10 mouse cellular contexts compared by ENCODE assay signal in genomic region chr3:52643796-52644177, GRCm38 (mm10).
DNase-seq lines count a peak whose midpoint lies in the region; ATAC-seq and TF ChIP-seq lines count a peak whose summit lies in the region.
"Had no signal": no experiment of that assay in that cellular context is flagged by ENCODE, and none has a peak within 500 bp of the region (broad histone marks: within the 10 kb centered on the region; RNA-seq: fewer than 3 reads in every experiment).

No protein-coding gene starts in this region.

- peaks cover 4% of the 10 kb centered on the region; the same call in 1 of the 2 replicates for H3K4me1 ChIP-seq in forebrain, postnatal 0 days (ENCODE audit: insufficient read depth)
- peaks cover 7% of the 10 kb centered on the region for H3K4me1 ChIP-seq in midbrain, embryonic 16.5 days (ENCODE audit: control insufficient read depth, insufficient read depth, low read length)

- no peak overlapping the region for H3K9ac ChIP-seq in forebrain, postnatal 0 days
- H3K9ac ChIP-seq in midbrain, embryonic 16.5 days (ENCODE audit: low read depth, low read length), result no peak overlapping the region
- H3K9ac ChIP-seq: kidney, embryonic 15.5 days had no signal

- no peak overlapping the region for H3K4me2 ChIP-seq in forebrain, postnatal 0 days (ENCODE audit: low read depth)
- H3K4me2 ChIP-seq in midbrain, embryonic 16.5 days (ENCODE audit: low read length), result no peak overlapping the region
- H3K4me2 ChIP-seq: kidney, embryonic 15.5 days had no signal

- no peak overlapping the region for H3K4me3 ChIP-seq in forebrain, postnatal 0 days (ENCODE audit: low read depth, low read length)
- H3K4me3 ChIP-seq in midbrain, embryonic 16.5 days (ENCODE audit: low read depth, low read length), result no peak overlapping the region
- H3K4me3 ChIP-seq: kidney, embryonic 15.5 days had no signal

- no peak for ATAC-seq in forebrain, postnatal 0 days
- ATAC-seq in midbrain, embryonic 16.5 days, result peak; percentile 13; the same call in 1 of the 2 replicates
- no peak for ATAC-seq in erythroblast, adult 5-6 weeks (replicated peaks; ENCODE audit: low FRiP score, poor library complexity, severe bottlenecking)

- TF ChIP-seq CTCF in forebrain, postnatal 0 days (IDR thresholded peaks at IDR 0.05; ENCODE audit: low read depth), result no peak

- peak; percentile 51 for DNase-seq in heart, adult 8-10 months (ENCODE audit: low spot score)
- no peak for DNase-seq in heart, postnatal 36 days
- DNase-seq in CD8-positive naive resting alpha-beta T cell, adult 2 months (ENCODE audit: low read depth in 2 of 2, low spot score in 2 of 2), result peak; percentile 74 to 77
- no peak for DNase-seq in forebrain, postnatal 0 days
- no peak for DNase-seq in B cell, adult 2 months
- no peak for DNase-seq in cerebellum, postnatal 4 days (ENCODE audit: low spot score in 2 of 2)
- DNase-seq: adrenal gland, postnatal 14 days had no signal

- H3K27me3 ChIP-seq in forebrain, postnatal 0 days (ENCODE audit: insufficient read depth, low read length), result no peaks in the 10 kb centered on the region
- no peaks in the 10 kb centered on the region for H3K27me3 ChIP-seq in midbrain, embryonic 16.5 days (ENCODE audit: control insufficient read depth, insufficient read depth, low read depth, low read length)
- H3K27me3 ChIP-seq: kidney, embryonic 15.5 days had no signal

- intact Hi-C loops in heart, postnatal 36 days (cut with DNase I), result loop anchor here (5.0 kb wide), 5 partner anchors 191 to 376 kb away; partner anchors contain the start of gene Foxo1

- 0 out of 2 replicates have a peak overlapping the region, but pooled peaks have one; percentile 37 for H3K27ac ChIP-seq in forebrain, postnatal 0 days (ENCODE audit: low read depth, low read length)
- no peak overlapping the region for H3K27ac ChIP-seq in midbrain, embryonic 16.5 days (ENCODE audit: low read length)
- H3K27ac ChIP-seq: kidney, embryonic 15.5 days had no signal

- no peaks in the 10 kb centered on the region for H3K36me3 ChIP-seq in forebrain, postnatal 0 days (ENCODE audit: insufficient read depth)
- H3K36me3 ChIP-seq in midbrain, embryonic 16.5 days (ENCODE audit: control insufficient read depth, insufficient read depth, low read length), result no peaks in the 10 kb centered on the region
- H3K36me3 ChIP-seq: kidney, embryonic 15.5 days had no signal

- no peaks in the 10 kb centered on the region for H3K9me3 ChIP-seq in forebrain, postnatal 0 days (ENCODE audit: low read length)
- H3K9me3 ChIP-seq in midbrain, embryonic 16.5 days (replicated peaks; ENCODE audit: control insufficient read depth, low read length, poor library complexity, severe bottlenecking), result no peaks in the 10 kb centered on the region
- H3K9me3 ChIP-seq: kidney, embryonic 15.5 days had no signal

- WGBS in forebrain, postnatal 0 days, result 75% methylated on average over 10 of the region's 10 CpGs
- 58% methylated on average over 10 of the region's 10 CpGs for WGBS in midbrain, embryonic 16.5 days

Comparison
In these comparisons a context has a peak if more than half of its experiments do, and no peak if none do; other contexts are left out.
1. DNase-seq: peak in heart, adult 8-10 months (single experiment) and CD8-positive naive resting alpha-beta T cell, adult 2 months (2 of 2); none in heart, postnatal 36 days (0 of 2), forebrain, postnatal 0 days (single experiment), B cell, adult 2 months (0 of 2) and cerebellum, postnatal 4 days (0 of 2).